Mouse (Mus musculus) MEL (cell line): ENCODE results near the gene Nos3.

Source experiments
- CTCF ChIP-seq, 3 experiments: IDR thresholded peaks in 2 of 3; conservative IDR thresholded peaks in 1 of 3; 2 replicates each; pipeline ENCODE4 v1.5.1; 2011 to 2012; ENCODE audit warnings: low read length in 3 of 3, low read depth in 2 of 3, mild to moderate bottlenecking in 2 of 3, improper control_type of control experiment in 1 of 3, inconsistent platforms in 1 of 3, mixed read lengths in 1 of 3, moderate library complexity in 1 of 3; ENCODE audit not compliant: control insufficient read depth in 1 of 3, insufficient read depth in 1 of 3, poor library complexity in 1 of 3, severe bottlenecking in 1 of 3
- USF2 ChIP-seq, 2 experiments: IDR thresholded peaks; 2 replicates each; pipeline ENCODE4 v1.6.1; 2011 to 2012; ENCODE audit warnings: improper control_type of control experiment in 2 of 2, low read length in 2 of 2, borderline replicate concordance in 1 of 2, inconsistent platforms in 1 of 2, low read depth in 1 of 2, mild to moderate bottlenecking in 1 of 2; ENCODE audit not compliant: insufficient read depth in 1 of 2

DNA sequence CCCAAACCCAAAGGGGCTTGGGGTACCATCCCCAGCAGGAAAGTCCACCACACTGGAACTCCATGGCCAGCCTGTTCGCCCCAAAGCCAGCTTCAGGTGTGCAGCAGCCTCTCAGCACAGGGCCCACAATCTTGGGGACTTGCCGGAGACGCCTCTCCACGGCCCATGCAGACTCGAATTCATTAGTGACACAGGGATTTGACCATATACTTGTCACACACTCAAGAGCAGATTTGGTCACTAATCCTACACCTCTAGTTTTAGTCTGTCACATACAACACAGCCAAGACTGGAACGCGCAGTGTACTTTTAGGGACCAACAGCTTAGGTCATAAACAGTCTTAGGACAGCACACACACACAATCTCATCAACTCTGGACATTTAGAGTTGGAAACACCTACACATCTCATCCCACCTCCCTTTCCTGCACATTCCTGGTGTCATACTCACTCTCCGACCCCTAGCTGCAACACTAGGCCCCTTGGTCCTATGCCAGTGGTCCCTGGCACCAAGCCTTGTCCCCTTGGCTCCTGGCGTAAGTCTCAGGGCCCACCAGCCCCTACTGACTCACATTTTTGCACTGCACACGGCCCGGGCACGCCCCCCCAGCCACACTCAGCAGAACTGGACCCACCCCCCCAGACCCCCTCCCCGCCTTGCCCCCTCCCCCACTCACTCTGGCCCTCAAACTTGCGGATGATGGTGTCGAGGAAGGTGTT lies 13.9 kb upstream of the Nos3 start:
- TF ChIP-seq CTCF (IDR thresholded peaks at IDR 0.05 in 2 of 3, conservative IDR thresholded peaks at IDR 0.05 in 1 of 3; ENCODE audit: control insufficient read depth in 1 of 3, insufficient read depth in 1 of 3, low read depth in 2 of 3, low read length in 3 of 3, poor library complexity in 1 of 3, severe bottlenecking in 1 of 3): no peak
- no peak for TF ChIP-seq USF2 (IDR thresholded peaks at IDR 0.05; ENCODE audit: borderline replicate concordance in 1 of 2, insufficient read depth in 1 of 2, low read depth in 1 of 2, low read length in 2 of 2)
